Mouse (Mus musculus): Measurements from ENCODE around the gene Hist3h2a. TPM values are rescaled to one million over a fixed set of nuclear protein-coding genes. Genes with fewer than 3 reads are reported as not detected.

The Hist3h2a gene
- total RNA-seq, 1 experiment, result 161 TPM

DNA sequence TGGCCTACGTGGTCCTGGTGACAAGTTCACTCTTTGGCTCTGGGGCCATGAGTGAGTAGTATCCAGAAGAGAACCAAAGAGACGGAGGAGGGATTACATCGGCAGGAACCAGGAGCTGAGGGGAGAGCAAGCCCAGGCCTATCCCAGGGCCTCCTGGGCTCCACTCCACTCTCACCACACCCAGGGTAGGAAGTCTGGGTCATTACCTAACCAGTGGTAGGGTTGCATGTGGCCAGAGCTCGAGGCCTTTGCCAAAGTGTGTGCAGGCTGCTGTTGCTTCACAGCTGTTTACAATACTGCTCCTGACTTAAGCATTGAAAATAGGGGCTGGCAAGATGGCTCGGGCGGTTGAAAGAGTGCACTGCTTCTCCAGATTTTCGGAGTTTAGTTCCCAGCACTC, 25.2 kb downstream of the Hist3h2a start:
- H3K36me3 ChIP-seq (ENCODE audit: control insufficient read depth, insufficient read depth, low read length, poor library complexity, severe bottlenecking), result peaks cover 19% of the 10 kb centered on the region
- H3K4me3 ChIP-seq (ENCODE audit: insufficient read depth in 1 of 2, low read depth in 1 of 2, low read length in 2 of 2, poor library complexity in 1 of 2, severe bottlenecking in 1 of 2), result peak overlapping the region; percentile 81 to 95
- no peak for TF ChIP-seq HCFC1 (IDR thresholded peaks at IDR 0.05; ENCODE audit: borderline replicate concordance, insufficient read depth, low read length)
- no peak for TF ChIP-seq ZNF384 (IDR thresholded peaks at IDR 0.05; ENCODE audit: low read depth, low read length)
- TF ChIP-seq CHD2 (IDR thresholded peaks at IDR 0.05; ENCODE audit: low read depth, low read length), result no peak
- TF ChIP-seq ZC3H11A (IDR thresholded peaks at IDR 0.05; ENCODE audit: borderline replicate concordance, low read depth, low read length), result no peak
- TF ChIP-seq MAFK (IDR thresholded peaks at IDR 0.05; ENCODE audit: insufficient read depth, low read depth, low read length), result no peak
- H3K4me1 ChIP-seq (ENCODE audit: control insufficient read depth in 2 of 2, insufficient read depth in 2 of 2, low read length in 2 of 2, poor library complexity in 1 of 2), result peaks cover 3 to 13% of the 10 kb centered on the region in 2 experiments; a peak in 3 of 4 replicates
- no peaks in the 10 kb centered on the region for H3K9me3 ChIP-seq (ENCODE audit: control insufficient read depth, insufficient read depth, low read depth, low read length)
- H3K27ac ChIP-seq (ENCODE audit: insufficient read depth, low read depth, low read length, poor library complexity, severe bottlenecking), result peak overlapping the region; percentile 29; the same call in 1 of the 2 replicates
- no peak for DNase-seq (ENCODE audit: low read depth, low spot score)
- in situ Hi-C loops (cut with MboI; ENCODE audit: low sequenced_read_pairs in 2 of 2, unreplicated experiment in 2 of 2), result no loop called here
- peak overlapping the region; percentile 75 for H3K9ac ChIP-seq (ENCODE audit: insufficient read depth, low read depth, low read length, poor library complexity, severe bottlenecking)

DNA sequence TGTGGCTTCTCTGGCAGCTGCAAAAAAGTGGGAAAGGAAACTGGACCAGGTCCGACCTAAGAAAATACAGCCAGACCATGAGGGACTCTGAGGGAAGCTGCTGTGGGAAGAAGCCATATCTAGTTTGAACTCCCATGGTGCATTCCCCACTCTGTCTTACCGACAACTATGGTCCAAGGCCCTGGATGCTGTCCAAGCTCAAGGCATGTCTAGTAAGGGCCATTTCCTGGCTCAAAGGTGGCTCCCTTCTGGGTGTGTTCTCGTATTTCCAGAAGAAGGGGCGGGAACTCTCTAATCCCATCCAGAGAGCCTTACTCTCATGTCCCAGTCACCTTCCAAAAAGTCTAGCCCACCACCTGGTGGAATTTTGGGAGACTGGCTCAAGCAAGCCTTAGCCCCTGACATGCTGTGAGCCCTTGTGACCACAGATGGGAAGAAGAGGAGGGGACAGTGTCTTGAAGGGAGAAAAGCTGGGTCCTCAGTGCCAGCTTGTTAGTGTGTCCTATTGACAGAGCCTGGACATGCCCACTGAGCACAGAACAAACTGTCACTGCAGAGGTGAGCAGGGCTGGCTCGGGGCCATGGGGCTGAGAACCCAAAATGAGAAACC, 26.0 kb downstream of the Hist3h2a start:
- in situ Hi-C loops (cut with MboI; ENCODE audit: low sequenced_read_pairs in 2 of 2, unreplicated experiment in 2 of 2), result no loop called here
- Histone ChIP-seq H3K4me3 (ENCODE audit: insufficient read depth in 1 of 2, low read depth in 1 of 2, low read length in 2 of 2, poor library complexity in 1 of 2, severe bottlenecking in 1 of 2) (peak overlapping the region; percentile 81 to 95; a peak in 2 of 4 replicates), H3K9me3 (ENCODE audit: control insufficient read depth, insufficient read depth, low read depth, low read length) (no peaks in the 10 kb centered on the region), H3K4me1 (ENCODE audit: control insufficient read depth in 2 of 2, insufficient read depth in 2 of 2, low read length in 2 of 2, poor library complexity in 1 of 2) (peaks cover 3 to 13% of the 10 kb centered on the region in 2 experiments; a peak in 3 of 4 replicates), H3K27ac (ENCODE audit: insufficient read depth, low read depth, low read length, poor library complexity, severe bottlenecking) (no peak overlapping the region), H3K36me3 (ENCODE audit: control insufficient read depth, insufficient read depth, low read length, poor library complexity, severe bottlenecking) (peaks cover 28% of the 10 kb centered on the region), H3K9ac (ENCODE audit: insufficient read depth, low read depth, low read length, poor library complexity, severe bottlenecking) (peak overlapping the region; percentile 75; the same call in 1 of the 2 replicates)
- no peak for TF ChIP-seq ZNF384 (IDR thresholded peaks at IDR 0.05; ENCODE audit: low read depth, low read length)
- TF ChIP-seq MAFK (IDR thresholded peaks at IDR 0.05; ENCODE audit: insufficient read depth, low read depth, low read length), result no peak
- no peak for TF ChIP-seq CHD2 (IDR thresholded peaks at IDR 0.05; ENCODE audit: low read depth, low read length)
- no peak for TF ChIP-seq ZC3H11A (IDR thresholded peaks at IDR 0.05; ENCODE audit: borderline replicate concordance, low read depth, low read length)
- TF ChIP-seq HCFC1 (IDR thresholded peaks at IDR 0.05; ENCODE audit: borderline replicate concordance, insufficient read depth, low read length), result no peak
- no peak for DNase-seq (ENCODE audit: low read depth, low spot score)

DNA sequence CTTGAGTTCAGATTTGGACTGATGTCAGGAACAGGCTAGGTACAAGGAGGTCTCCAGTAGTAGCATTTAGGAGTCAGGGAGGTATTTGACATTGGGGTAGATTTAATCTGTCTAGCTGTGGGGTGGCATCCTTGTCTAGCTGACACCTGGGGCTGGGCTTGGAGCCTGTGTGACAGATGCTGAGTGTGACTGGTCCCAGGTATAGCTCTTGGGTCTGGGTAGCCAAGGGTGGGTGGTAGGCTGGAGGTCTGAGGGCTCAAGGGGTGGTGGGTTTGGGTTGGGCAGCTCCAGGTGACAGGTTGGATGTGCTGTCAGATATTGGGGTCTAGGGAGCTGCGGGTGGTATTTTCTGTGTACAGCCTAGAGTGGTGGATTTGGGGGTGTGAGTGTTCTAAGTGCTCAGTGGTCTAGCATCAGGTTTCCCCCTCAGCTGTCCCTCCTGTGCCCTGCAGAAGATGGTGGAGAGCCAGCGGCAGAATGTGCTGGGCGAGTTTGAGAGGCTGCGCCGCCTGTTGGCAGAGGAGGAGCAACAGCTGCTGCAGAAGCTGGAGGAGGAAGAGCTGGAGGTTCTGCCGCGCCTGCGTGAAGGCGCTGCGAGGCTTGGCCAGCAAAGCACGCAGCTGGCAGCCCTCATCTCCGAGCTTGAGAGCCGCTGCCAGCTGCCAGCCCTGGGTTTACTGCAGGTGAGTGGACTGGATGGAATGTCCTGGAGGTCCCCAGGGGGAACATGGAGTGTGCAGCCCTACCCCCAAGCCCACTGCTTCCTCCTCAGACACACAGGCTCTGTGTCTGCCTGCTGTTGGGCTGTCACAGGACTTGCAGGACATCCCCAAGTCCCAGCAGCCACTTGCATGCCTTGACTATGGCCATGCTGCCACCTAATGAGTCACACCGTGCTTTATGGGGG, 27.3 kb downstream of the Hist3h2a start:
- Histone ChIP-seq H3K4me1 (ENCODE audit: control insufficient read depth in 2 of 2, insufficient read depth in 2 of 2, low read length in 2 of 2, poor library complexity in 1 of 2) (peaks cover 3 to 13% of the 10 kb centered on the region in 2 experiments; a peak in 3 of 4 replicates), H3K36me3 (ENCODE audit: control insufficient read depth, insufficient read depth, low read length, poor library complexity, severe bottlenecking) (peaks cover 37% of the 10 kb centered on the region), H3K9me3 (ENCODE audit: control insufficient read depth, insufficient read depth, low read depth, low read length) (no peaks in the 10 kb centered on the region), H3K27ac (ENCODE audit: insufficient read depth, low read depth, low read length, poor library complexity, severe bottlenecking) (no peak overlapping the region), H3K4me3 (ENCODE audit: insufficient read depth in 1 of 2, low read depth in 1 of 2, low read length in 2 of 2, poor library complexity in 1 of 2, severe bottlenecking in 1 of 2) (no peak overlapping the region), H3K9ac (ENCODE audit: insufficient read depth, low read depth, low read length, poor library complexity, severe bottlenecking) (no peak overlapping the region)
- in situ Hi-C loops (cut with MboI; ENCODE audit: low sequenced_read_pairs in 2 of 2, unreplicated experiment in 2 of 2), result no loop called here
- no peak for DNase-seq (ENCODE audit: low read depth, low spot score)
- TF ChIP-seq CHD2 (IDR thresholded peaks at IDR 0.05; ENCODE audit: low read depth, low read length) (no peak), MAFK (IDR thresholded peaks at IDR 0.05; ENCODE audit: insufficient read depth, low read depth, low read length) (no peak)

DNA sequence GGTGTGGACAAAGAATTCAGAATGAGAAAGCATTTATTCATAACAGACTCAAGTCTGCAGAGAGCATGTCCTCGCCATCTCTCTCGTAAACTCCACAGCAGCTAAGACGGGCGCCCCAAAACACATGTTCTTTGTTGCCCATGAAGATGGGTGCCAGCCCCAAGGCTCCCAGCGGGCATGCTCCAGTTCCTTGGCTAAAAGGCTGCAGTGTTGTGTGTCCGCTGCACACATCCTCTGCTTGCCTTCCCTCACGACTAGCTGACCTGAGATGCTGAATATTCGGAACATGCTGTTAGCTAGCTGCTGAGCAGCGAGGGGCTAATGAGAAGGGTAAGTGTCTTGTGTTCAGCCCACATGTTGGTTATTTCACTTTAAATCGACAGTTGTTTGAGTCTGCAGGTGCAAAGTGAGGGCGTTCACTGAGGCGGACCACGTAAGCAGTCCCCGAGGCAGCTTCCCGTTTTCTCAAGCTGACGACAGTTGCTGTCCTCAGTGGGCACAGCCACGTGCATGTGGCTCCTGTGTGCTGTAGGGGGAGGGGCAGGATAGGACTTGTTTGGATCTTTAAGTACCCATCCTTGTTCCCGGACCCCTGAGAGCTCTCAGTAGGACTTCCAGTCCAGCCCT, 28.1 kb downstream of the Hist3h2a start:
- TF ChIP-seq ZNF384 (IDR thresholded peaks at IDR 0.05; ENCODE audit: low read depth, low read length) (no peak), CHD2 (IDR thresholded peaks at IDR 0.05; ENCODE audit: low read depth, low read length) (no peak), ZC3H11A (IDR thresholded peaks at IDR 0.05; ENCODE audit: borderline replicate concordance, low read depth, low read length) (no peak), MAFK (IDR thresholded peaks at IDR 0.05; ENCODE audit: insufficient read depth, low read depth, low read length) (no peak)
- in situ Hi-C loops (cut with MboI; ENCODE audit: low sequenced_read_pairs in 2 of 2, unreplicated experiment in 2 of 2), result no loop called here
- Histone ChIP-seq H3K4me3 (ENCODE audit: insufficient read depth in 1 of 2, low read depth in 1 of 2, low read length in 2 of 2, poor library complexity in 1 of 2, severe bottlenecking in 1 of 2) (no peak overlapping the region), H3K36me3 (ENCODE audit: control insufficient read depth, insufficient read depth, low read length, poor library complexity, severe bottlenecking) (peaks cover 42% of the 10 kb centered on the region), H3K27ac (ENCODE audit: insufficient read depth, low read depth, low read length, poor library complexity, severe bottlenecking) (no peak overlapping the region), H3K4me1 (ENCODE audit: control insufficient read depth in 2 of 2, insufficient read depth in 2 of 2, low read length in 2 of 2, poor library complexity in 1 of 2) (peaks cover 3 to 16% of the 10 kb centered on the region in 2 experiments; a peak in 3 of 4 replicates), H3K9me3 (ENCODE audit: control insufficient read depth, insufficient read depth, low read depth, low read length) (no peaks in the 10 kb centered on the region), H3K9ac (ENCODE audit: insufficient read depth, low read depth, low read length, poor library complexity, severe bottlenecking) (no peak overlapping the region)
- no peak for DNase-seq (ENCODE audit: low read depth, low spot score)

Data from ES-E14 (cell line).